Mouse (Mus musculus) erythroblast, embryonic 14.5 days (primary cell): ENCODE data around the gene Nmrk1.

Experiments used
- GATA1 ChIP-seq: IDR thresholded peaks from 2 replicates; pipeline ENCODE4 v1.6.1; 2012; ENCODE audit warnings: low read length, inconsistent platforms, mixed read lengths
- TAL1 ChIP-seq: IDR thresholded peaks from 3 replicates; pipeline ENCODE4 v1.6.1; 2012; ENCODE audit warnings: low read length, inconsistent platforms, mixed read lengths

- no peak for TF ChIP-seq TAL1
- TF ChIP-seq GATA1 = no peak
These were observed 44.6 kb upstream of the Nmrk1 start for GRCm38 (mm10) chr19:18587118-18587517.
